Mouse (Mus musculus): ENCODE results near the gene Cebpa. TPM values are rescaled to one million over a fixed set of nuclear protein-coding genes. Genes with fewer than 3 reads are reported as not detected.

Gene Cebpa
- polyA plus RNA-seq, 1 experiment from 2014 or later, result 2.3 TPM

- no peak overlapping the region for H3K9ac ChIP-seq (ENCODE audit: low read depth, low read length)
- no peak overlapping the region for H3K4me3 ChIP-seq (replicated peaks; ENCODE audit: low read depth, low read length)
- TF ChIP-seq CTCF (IDR thresholded peaks at IDR 0.05; ENCODE audit: low read depth), result no peak
- H3K36me3 ChIP-seq (ENCODE audit: insufficient read depth, low read length), result no peaks in the 10 kb centered on the region
- ATAC-seq (replicated peaks; ENCODE audit: low FRiP score, low read depth) (no peak), DNase-seq (ENCODE audit: low spot score) (no peak)
- no peak overlapping the region for H3K27ac ChIP-seq
- H3K4me2 ChIP-seq (ENCODE audit: low read length), result no peak overlapping the region
- H3K4me1 ChIP-seq (replicated peaks; ENCODE audit: insufficient read depth, low read length), result peaks cover 9% of the 10 kb centered on the region; the same call in 1 of the 2 replicates
- 86% methylated on average over 10 of the region's 10 CpGs for WGBS
- no peaks in the 10 kb centered on the region for H3K27me3 ChIP-seq (ENCODE audit: insufficient read depth, low read length)
- H3K9me3 ChIP-seq (replicated peaks; ENCODE audit: low read length), result no peaks in the 10 kb centered on the region
Observed at GRCm38 (mm10) chr7:35122401-35123320, 3.6 kb downstream of the Cebpa start.

GRCm38 (mm10) chr7:35123431-35123953, 4.4 kb downstream of the Cebpa start:
- Histone ChIP-seq H3K4me1 (replicated peaks; ENCODE audit: insufficient read depth, low read length) (0 out of 2 replicates have a peak, but pooled peaks cover 4% of the 10 kb centered on the region), H3K9ac (ENCODE audit: low read depth, low read length) (no peak overlapping the region), H3K27me3 (ENCODE audit: insufficient read depth, low read length) (no peaks in the 10 kb centered on the region), H3K36me3 (ENCODE audit: insufficient read depth, low read length) (no peaks in the 10 kb centered on the region), H3K4me2 (ENCODE audit: low read length) (no peak overlapping the region), H3K27ac (no peak overlapping the region), H3K9me3 (replicated peaks; ENCODE audit: low read length) (no peaks in the 10 kb centered on the region), H3K4me3 (replicated peaks; ENCODE audit: low read depth, low read length) (no peak overlapping the region)
- DNase-seq (ENCODE audit: low spot score) (no peak), ATAC-seq (replicated peaks; ENCODE audit: low FRiP score, low read depth) (no peak)
- 41% methylated on average over 10 of the region's 10 CpGs for WGBS
- TF ChIP-seq CTCF (IDR thresholded peaks at IDR 0.05; ENCODE audit: low read depth), result no peak

- H3K27ac ChIP-seq, result no peak overlapping the region
- peaks cover 9% of the 10 kb centered on the region; the same call in 1 of the 2 replicates for H3K4me1 ChIP-seq (replicated peaks; ENCODE audit: insufficient read depth, low read length)
- H3K27me3 ChIP-seq (ENCODE audit: insufficient read depth, low read length), result no peaks in the 10 kb centered on the region
- DNase-seq (ENCODE audit: low spot score) (no peak), ATAC-seq (replicated peaks; ENCODE audit: low FRiP score, low read depth) (no peak)
- H3K4me2 ChIP-seq (ENCODE audit: low read length), result no peak overlapping the region
- H3K9me3 ChIP-seq (replicated peaks; ENCODE audit: low read length), result no peaks in the 10 kb centered on the region
- no peaks in the 10 kb centered on the region for H3K36me3 ChIP-seq (ENCODE audit: insufficient read depth, low read length)
- no peak overlapping the region for H3K9ac ChIP-seq (ENCODE audit: low read depth, low read length)
- TF ChIP-seq CTCF (IDR thresholded peaks at IDR 0.05; ENCODE audit: low read depth), result no peak
- 64% methylated on average over 5 of the region's 5 CpGs for WGBS
- H3K4me3 ChIP-seq (replicated peaks; ENCODE audit: low read depth, low read length), result no peak overlapping the region
Observed at GRCm38 (mm10) chr7:35124216-35124615, 5.1 kb downstream of the Cebpa start.

GRCm38 (mm10) chr7:35124745-35125144, 5.7 kb downstream of the Cebpa start:
- ATAC-seq (replicated peaks; ENCODE audit: low FRiP score, low read depth), result no peak
- Histone ChIP-seq H3K27me3 (ENCODE audit: insufficient read depth, low read length) (no peaks in the 10 kb centered on the region), H3K27ac (no peak overlapping the region), H3K9ac (ENCODE audit: low read depth, low read length) (no peak overlapping the region), H3K4me2 (ENCODE audit: low read length) (no peak overlapping the region), H3K4me3 (replicated peaks; ENCODE audit: low read depth, low read length) (no peak overlapping the region), H3K36me3 (ENCODE audit: insufficient read depth, low read length) (no peaks in the 10 kb centered on the region), H3K4me1 (replicated peaks; ENCODE audit: insufficient read depth, low read length) (peaks cover 10% of the 10 kb centered on the region; the same call in 1 of the 2 replicates), H3K9me3 (replicated peaks; ENCODE audit: low read length) (no peaks in the 10 kb centered on the region)
- no peak for DNase-seq (ENCODE audit: low spot score)
- no peak for TF ChIP-seq CTCF (IDR thresholded peaks at IDR 0.05; ENCODE audit: low read depth)
- WGBS, result 67% methylated on average over 6 of the region's 6 CpGs

- ATAC-seq (replicated peaks; ENCODE audit: low FRiP score, low read depth), result no peak
- Histone ChIP-seq H3K27me3 (ENCODE audit: insufficient read depth, low read length) (no peaks in the 10 kb centered on the region), H3K9me3 (replicated peaks; ENCODE audit: low read length) (no peaks in the 10 kb centered on the region), H3K4me2 (ENCODE audit: low read length) (no peak overlapping the region), H3K27ac (no peak overlapping the region), H3K36me3 (ENCODE audit: insufficient read depth, low read length) (no peaks in the 10 kb centered on the region), H3K4me3 (replicated peaks; ENCODE audit: low read depth, low read length) (no peak overlapping the region), H3K4me1 (replicated peaks; ENCODE audit: insufficient read depth, low read length) (peaks cover 5% of the 10 kb centered on the region; the same call in 1 of the 2 replicates), H3K9ac (ENCODE audit: low read depth, low read length) (no peak overlapping the region)
- WGBS, result 76% methylated on average over 5 of the region's 5 CpGs
- no peak for TF ChIP-seq CTCF (IDR thresholded peaks at IDR 0.05; ENCODE audit: low read depth)
- DNase-seq (ENCODE audit: low spot score), result no peak
Observed at GRCm38 (mm10) chr7:35125971-35126370, 6.9 kb downstream of the Cebpa start.

GRCm38 (mm10) chr7:35127001-35127400, 7.9 kb downstream of the Cebpa start:
- ATAC-seq (replicated peaks; ENCODE audit: low FRiP score, low read depth) (no peak), DNase-seq (ENCODE audit: low spot score) (no peak)
- Histone ChIP-seq H3K27me3 (ENCODE audit: insufficient read depth, low read length) (no peaks in the 10 kb centered on the region), H3K36me3 (ENCODE audit: insufficient read depth, low read length) (no peaks in the 10 kb centered on the region), H3K4me3 (replicated peaks; ENCODE audit: low read depth, low read length) (no peak overlapping the region), H3K27ac (no peak overlapping the region), H3K9ac (ENCODE audit: low read depth, low read length) (no peak overlapping the region), H3K4me2 (ENCODE audit: low read length) (no peak overlapping the region), H3K9me3 (replicated peaks; ENCODE audit: low read length) (no peaks in the 10 kb centered on the region), H3K4me1 (replicated peaks; ENCODE audit: insufficient read depth, low read length) (peaks cover 5% of the 10 kb centered on the region; the same call in 1 of the 2 replicates)
- WGBS, result 40% methylated on average over 10 of the region's 10 CpGs
- TF ChIP-seq CTCF (IDR thresholded peaks at IDR 0.05; ENCODE audit: low read depth), result no peak
